Mouse (Mus musculus): ENCODE measurements at regions not wholly inside any gene's neighbourhood (a gene's known extent, or its start where the extent isn't known, plus 50 kb on each side); places are given as distances from the start of the nearest gene placed in this dataset.

DNA sequence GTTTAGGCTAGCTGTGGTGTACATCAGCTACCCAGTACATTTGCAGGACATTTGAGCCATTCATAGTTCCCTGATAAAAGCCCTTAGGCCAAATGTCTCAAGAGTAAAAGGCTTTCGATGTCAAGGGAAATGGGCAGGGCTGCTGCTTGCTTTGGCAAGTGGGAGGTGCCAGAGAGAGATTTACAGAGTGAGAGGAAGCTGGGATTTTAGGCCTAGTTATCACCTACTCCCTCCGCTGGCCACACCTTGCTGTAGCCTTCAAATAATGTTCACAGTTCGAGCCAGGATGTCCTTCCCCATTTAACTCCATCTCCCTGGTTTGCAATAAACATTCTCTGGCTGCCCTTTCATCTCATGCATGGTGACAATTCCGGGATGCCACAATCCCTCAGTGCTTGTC is 527.2 kb upstream of the Btbd3 start:
- TF ChIP-seq CTCF (IDR thresholded peaks at IDR 0.05; ENCODE audit: low read depth, low read length) (no peak), POLR2A (IDR thresholded peaks at IDR 0.05; ENCODE audit: borderline replicate concordance, low read depth, low read length) (no peak)
- Histone ChIP-seq H3K27ac (ENCODE audit: insufficient read depth, low read depth, low read length) (no peak overlapping the region), H3K4me3 (ENCODE audit: insufficient read depth, low read length) (no peak overlapping the region), H3K4me1 (ENCODE audit: control insufficient read depth, insufficient read depth, low read length) (no peaks in the 10 kb centered on the region)

DNA sequence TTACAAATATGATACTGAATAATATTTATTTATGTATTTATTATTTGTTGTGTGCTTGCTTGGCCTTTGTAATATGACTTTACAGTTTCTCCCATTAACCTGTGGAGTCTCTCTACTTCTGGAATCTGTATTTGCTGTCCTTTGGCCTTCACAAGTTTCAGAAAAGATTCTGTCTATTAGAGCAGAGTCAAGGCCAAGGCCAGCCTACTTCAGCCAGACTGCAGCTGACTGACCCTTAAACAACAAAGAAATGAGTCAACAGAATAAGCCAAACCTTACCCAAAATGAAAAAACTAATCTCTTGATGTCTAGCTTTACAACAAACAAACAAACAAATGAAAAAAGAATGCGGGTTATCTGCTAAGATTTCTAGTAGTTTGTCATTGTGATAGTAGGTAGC is 532.7 kb upstream of the Btbd3 start:
- Histone ChIP-seq H3K4me1 (ENCODE audit: control insufficient read depth, insufficient read depth, low read length) (no peaks in the 10 kb centered on the region), H3K4me3 (ENCODE audit: insufficient read depth, low read length) (no peak overlapping the region), H3K27ac (ENCODE audit: insufficient read depth, low read depth, low read length) (no peak overlapping the region)
- TF ChIP-seq CTCF (IDR thresholded peaks at IDR 0.05; ENCODE audit: low read depth, low read length) (no peak), POLR2A (IDR thresholded peaks at IDR 0.05; ENCODE audit: borderline replicate concordance, low read depth, low read length) (no peak)

DNA sequence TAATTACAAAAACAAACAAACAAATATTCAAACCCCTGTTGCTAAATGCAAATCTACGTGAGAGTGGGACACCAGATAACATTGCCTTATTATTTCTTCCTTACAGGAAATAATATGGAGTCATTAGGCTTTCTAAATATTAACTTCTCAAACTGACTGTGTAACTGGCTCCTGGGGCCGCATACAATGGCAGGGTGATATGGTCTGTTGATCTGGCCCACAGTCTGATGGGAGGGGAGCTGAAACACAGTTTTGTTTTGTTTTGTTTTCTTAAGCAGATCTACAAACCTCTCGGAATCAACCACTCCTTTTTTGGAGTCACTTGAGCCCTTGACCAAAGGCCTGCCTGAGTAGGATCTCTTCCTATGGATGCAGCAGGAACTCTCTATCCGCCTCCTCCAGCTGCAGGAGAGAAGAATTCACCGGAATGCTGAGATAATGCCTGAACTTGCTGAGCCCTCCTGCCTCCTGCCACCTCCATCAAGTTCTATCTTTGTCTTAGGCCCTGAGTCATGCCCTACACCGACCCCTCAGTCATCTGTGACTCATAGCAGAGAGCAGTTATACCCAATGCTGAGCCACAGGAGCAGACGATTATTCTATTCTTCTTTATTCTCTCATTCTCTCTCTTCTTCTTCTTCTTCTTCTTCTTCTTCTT is 534.5 kb upstream of the Btbd3 start:
- no peak overlapping the region for H3K27ac ChIP-seq (ENCODE audit: insufficient read depth, low read depth, low read length)
- no peaks in the 10 kb centered on the region for H3K4me1 ChIP-seq (ENCODE audit: control insufficient read depth, insufficient read depth, low read length)
- TF ChIP-seq POLR2A (IDR thresholded peaks at IDR 0.05; ENCODE audit: borderline replicate concordance, low read depth, low read length) (no peak), CTCF (IDR thresholded peaks at IDR 0.05; ENCODE audit: low read depth, low read length) (no peak)

DNA sequence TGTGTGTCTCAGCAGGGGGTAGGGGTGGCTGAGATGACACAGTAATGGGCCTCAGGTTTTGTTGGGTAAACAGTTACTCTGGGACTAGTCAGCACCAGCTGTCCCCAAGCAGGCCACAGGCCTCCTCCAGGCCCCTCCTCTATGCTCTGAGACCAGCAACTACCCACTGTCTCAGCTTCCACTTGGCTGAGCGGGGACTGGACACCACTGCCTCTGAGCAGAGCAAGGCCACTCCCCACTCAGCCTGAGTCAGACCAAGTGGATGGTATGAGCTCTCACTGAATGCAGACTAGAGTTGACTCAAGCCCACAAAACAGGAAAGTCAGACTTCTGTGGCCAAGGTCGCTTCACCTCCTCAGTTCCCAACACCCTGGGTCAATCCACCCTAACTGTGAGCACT is 540.5 kb upstream of the Btbd3 start:
- H3K4me3 ChIP-seq (ENCODE audit: insufficient read depth, low read length): no peak overlapping the region
- TF ChIP-seq CTCF (IDR thresholded peaks at IDR 0.05; ENCODE audit: low read depth, low read length): no peak
- no peak for TF ChIP-seq POLR2A (IDR thresholded peaks at IDR 0.05; ENCODE audit: borderline replicate concordance, low read depth, low read length)
- H3K27ac ChIP-seq (ENCODE audit: insufficient read depth, low read depth, low read length): no peak overlapping the region
- H3K4me1 ChIP-seq (ENCODE audit: control insufficient read depth, insufficient read depth, low read length): no peaks in the 10 kb centered on the region

More for the DNA sequence above, 534.5 kb upstream of the Btbd3 start:
- no peak overlapping the region for H3K4me3 ChIP-seq (ENCODE audit: insufficient read depth, low read length)

DNA sequence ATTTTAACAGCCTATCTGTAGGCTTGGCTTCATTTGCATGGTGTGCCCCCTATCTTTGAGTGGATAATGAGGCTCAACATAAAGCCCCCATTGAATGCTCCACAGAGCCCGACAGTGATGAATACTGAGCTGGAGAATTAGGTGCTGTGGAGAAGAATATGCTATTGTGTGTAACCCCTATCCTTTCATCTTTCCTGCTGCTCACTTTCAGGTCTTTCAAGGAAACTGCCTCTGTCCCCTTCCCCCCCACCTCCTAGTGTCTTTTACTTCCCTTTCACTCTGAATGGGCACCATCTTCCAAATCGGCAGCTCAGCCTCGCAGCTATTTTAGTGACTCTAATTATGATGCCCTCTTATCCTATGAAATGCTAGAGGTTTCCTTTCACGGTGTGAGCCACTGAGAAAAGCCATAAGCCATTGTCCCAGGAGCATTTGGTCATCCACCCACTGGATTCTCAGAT is 549.8 kb upstream of the Btbd3 start:
- no peak overlapping the region for H3K27ac ChIP-seq (ENCODE audit: insufficient read depth, low read depth, low read length)
- H3K4me1 ChIP-seq (ENCODE audit: control insufficient read depth, insufficient read depth, low read length): no peaks in the 10 kb centered on the region
- no peak for TF ChIP-seq CTCF (IDR thresholded peaks at IDR 0.05; ENCODE audit: low read depth, low read length)
- no peak for TF ChIP-seq POLR2A (IDR thresholded peaks at IDR 0.05; ENCODE audit: borderline replicate concordance, low read depth, low read length)
- H3K4me3 ChIP-seq (ENCODE audit: insufficient read depth, low read length): no peak overlapping the region

DNA sequence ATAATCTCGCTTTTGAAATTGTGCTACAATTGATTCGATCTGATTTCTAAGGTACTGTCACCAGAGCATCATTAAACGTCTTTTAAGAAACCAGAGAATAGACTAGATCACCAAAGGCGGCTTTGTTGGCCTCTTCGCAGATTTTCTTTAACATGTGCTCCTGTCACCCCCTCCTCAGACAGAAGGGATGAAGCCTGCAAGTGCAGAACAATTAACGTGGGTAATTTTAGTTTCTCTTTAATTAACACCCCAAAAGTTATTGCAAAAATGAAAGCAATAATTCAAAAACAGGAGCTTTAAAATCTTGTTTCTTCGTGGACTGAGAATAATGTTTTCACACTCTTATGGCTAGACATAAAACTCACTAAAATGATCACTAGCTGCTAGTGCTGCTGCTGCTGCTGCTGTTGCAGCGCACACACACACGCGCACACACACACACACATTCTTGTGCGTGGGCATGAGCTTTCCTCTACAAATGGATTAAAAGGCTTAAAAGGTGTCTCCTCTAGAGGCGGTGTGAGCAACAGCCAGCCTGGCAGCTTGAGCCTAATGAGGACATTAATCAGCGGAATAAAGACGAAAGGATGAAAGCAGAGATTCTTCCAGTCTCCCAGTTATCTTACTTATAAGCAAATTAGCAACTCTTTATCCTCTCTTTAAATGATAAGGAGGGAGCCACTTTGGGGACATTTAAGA is 550.5 kb upstream of the Btbd3 start:
- Histone ChIP-seq H3K4me3 (ENCODE audit: insufficient read depth, low read length) (no peak overlapping the region), H3K4me1 (ENCODE audit: control insufficient read depth, insufficient read depth, low read length) (no peaks in the 10 kb centered on the region), H3K27ac (ENCODE audit: insufficient read depth, low read depth, low read length) (no peak overlapping the region)
- no peak for TF ChIP-seq POLR2A (IDR thresholded peaks at IDR 0.05; ENCODE audit: borderline replicate concordance, low read depth, low read length)
- TF ChIP-seq CTCF (IDR thresholded peaks at IDR 0.05; ENCODE audit: low read depth, low read length): no peak

DNA sequence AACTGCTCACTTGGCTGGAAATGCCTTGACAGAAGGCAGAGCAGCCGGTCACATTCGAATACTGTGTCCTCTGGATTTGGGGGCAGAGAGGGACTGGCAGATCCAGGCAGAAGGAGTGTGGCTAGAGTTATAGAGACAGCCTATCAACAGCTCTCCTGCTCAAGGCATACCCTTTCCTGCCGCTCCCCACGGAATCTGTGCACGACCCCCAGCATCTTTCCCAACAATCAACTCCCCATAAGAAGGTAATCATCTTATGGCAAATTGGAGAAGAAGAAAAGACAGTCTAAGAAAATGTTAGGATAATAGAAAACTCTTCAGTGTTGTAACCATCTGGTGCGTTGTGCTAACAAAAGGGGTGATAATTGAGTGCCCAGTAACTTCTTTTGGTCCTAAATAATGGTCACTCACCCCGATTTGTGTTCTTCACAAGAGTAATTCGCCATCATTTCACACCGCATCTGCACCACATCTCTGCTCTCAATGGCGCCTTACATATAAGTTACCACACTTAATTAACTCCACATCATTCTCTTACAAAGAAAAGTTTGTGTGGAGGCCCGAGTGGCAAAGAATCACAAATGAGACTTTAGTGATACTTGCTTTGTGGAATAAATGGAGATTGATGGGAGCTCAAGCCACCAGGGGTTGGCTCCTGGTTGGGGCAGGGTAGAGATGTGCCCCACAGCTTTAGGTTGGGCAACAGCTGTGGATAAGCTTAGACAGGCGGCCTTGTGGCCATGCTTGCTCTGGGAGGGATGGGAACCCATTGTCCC is 551.2 kb upstream of the Btbd3 start:
- no peaks in the 10 kb centered on the region for H3K4me1 ChIP-seq (ENCODE audit: control insufficient read depth, insufficient read depth, low read length)
- H3K27ac ChIP-seq (ENCODE audit: insufficient read depth, low read depth, low read length): no peak overlapping the region
- TF ChIP-seq POLR2A (IDR thresholded peaks at IDR 0.05; ENCODE audit: borderline replicate concordance, low read depth, low read length): no peak
- TF ChIP-seq CTCF (IDR thresholded peaks at IDR 0.05; ENCODE audit: low read depth, low read length): no peak
- no peak overlapping the region for H3K4me3 ChIP-seq (ENCODE audit: insufficient read depth, low read length)

DNA sequence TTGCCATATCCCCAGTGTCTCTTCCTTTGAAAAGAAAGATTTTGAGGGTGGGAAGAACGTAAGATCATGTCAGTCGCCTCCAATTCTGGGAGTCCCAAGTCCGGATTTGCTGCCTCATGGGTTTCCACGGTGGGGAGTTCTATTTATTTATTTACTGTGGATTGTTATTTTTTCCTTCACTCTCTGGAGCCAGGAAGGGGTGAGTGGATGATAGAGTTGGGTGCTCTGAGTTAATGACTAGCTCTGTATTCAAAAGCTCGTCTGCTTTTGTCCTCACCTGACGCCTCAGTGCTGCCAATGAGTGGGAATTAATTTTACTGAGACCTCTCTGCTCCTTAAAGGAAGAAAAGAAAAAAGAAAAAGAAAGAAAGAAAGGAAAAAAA is 551.8 kb upstream of the Btbd3 start:
- Histone ChIP-seq H3K27ac (ENCODE audit: insufficient read depth, low read depth, low read length) (no peak overlapping the region), H3K4me3 (ENCODE audit: insufficient read depth, low read length) (no peak overlapping the region), H3K4me1 (ENCODE audit: control insufficient read depth, insufficient read depth, low read length) (no peaks in the 10 kb centered on the region)
- no peak for TF ChIP-seq CTCF (IDR thresholded peaks at IDR 0.05; ENCODE audit: low read depth, low read length)
- no peak for TF ChIP-seq POLR2A (IDR thresholded peaks at IDR 0.05; ENCODE audit: borderline replicate concordance, low read depth, low read length)

DNA sequence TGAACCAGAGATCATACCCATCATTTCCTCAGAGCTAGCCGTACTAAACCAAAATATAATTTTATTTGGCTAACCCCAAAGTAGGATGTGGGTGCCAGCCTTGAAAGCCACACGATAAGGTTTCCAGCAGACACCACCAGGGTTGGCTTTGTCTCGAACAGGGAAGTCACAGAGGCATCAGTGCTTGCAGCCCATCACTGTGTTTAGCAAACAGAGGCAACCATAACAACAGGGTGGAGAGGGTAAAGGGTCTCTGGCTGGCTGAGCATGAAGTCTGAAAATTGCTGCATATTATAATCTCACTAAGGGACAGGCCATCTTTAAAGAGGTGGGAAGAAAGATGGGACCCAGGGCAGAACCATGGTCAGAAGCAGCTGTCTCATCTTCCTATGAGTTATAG is 552.3 kb upstream of the Btbd3 start:
- no peaks in the 10 kb centered on the region for H3K4me1 ChIP-seq (ENCODE audit: control insufficient read depth, insufficient read depth, low read length)
- no peak overlapping the region for H3K4me3 ChIP-seq (ENCODE audit: insufficient read depth, low read length)
- TF ChIP-seq CTCF (IDR thresholded peaks at IDR 0.05; ENCODE audit: low read depth, low read length) (no peak), POLR2A (IDR thresholded peaks at IDR 0.05; ENCODE audit: borderline replicate concordance, low read depth, low read length) (no peak)
- H3K27ac ChIP-seq (ENCODE audit: insufficient read depth, low read depth, low read length): no peak overlapping the region

DNA sequence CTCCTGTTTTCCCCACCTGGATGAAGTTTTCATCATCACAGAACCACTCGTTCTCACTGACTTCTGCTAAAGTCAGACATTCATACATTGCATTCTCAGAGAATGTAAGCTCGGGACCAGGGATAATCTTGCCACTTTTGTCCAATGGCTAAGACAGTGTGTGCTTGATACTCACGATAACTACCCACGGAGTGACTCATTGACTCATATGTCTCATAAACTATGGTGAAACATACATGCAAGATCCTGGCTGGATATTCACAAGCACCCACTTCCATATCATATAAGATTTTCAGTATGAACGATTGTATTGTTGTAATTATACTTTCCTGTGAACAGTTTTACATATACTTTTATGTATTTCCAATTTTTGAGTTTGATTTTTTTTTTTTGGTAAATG is 560.5 kb upstream of the Btbd3 start:
- TF ChIP-seq CTCF (IDR thresholded peaks at IDR 0.05; ENCODE audit: low read depth, low read length) (no peak), POLR2A (IDR thresholded peaks at IDR 0.05; ENCODE audit: borderline replicate concordance, low read depth, low read length) (no peak)

More for the DNA sequence above, 560.5 kb upstream of the Btbd3 start:
- H3K4me1 ChIP-seq (ENCODE audit: control insufficient read depth, insufficient read depth, low read length): no peaks in the 10 kb centered on the region
- H3K4me3 ChIP-seq (ENCODE audit: insufficient read depth, low read length): no peak overlapping the region
- no peak overlapping the region for H3K27ac ChIP-seq (ENCODE audit: insufficient read depth, low read depth, low read length)
